Mouse (Mus musculus): ENCODE measurements at regions not wholly inside any gene's neighbourhood (a gene's known extent, or its start where the extent isn't known, plus 50 kb on each side); places are given as distances from the start of the nearest gene placed in this dataset.

- Histone ChIP-seq H3K27me3 (ENCODE audit: control insufficient read depth, insufficient read depth, insufficient read length) (no peaks in the 10 kb centered on the region), H3K79me3 (ENCODE audit: low read depth) (no peaks in the 10 kb centered on the region), H3K36me3 (ENCODE audit: control insufficient read depth, insufficient read depth) (no peaks in the 10 kb centered on the region), H3ac (ENCODE audit: control insufficient read depth, insufficient read length, low read depth) (no peak overlapping the region), H3K79me2 (ENCODE audit: control insufficient read depth, insufficient read depth) (no peaks in the 10 kb centered on the region), H3K4me3 (ENCODE audit: insufficient read depth, poor library complexity, severe bottlenecking) (no peak overlapping the region)
- TF ChIP-seq USF1 (IDR thresholded peaks at IDR 0.05; ENCODE audit: low read depth): no peak
- TF ChIP-seq MYOD1 (IDR thresholded peaks at IDR 0.05; ENCODE audit: control insufficient read depth, insufficient read length, low read depth): no peak
- TF ChIP-seq MYOG (IDR thresholded peaks at IDR 0.05; ENCODE audit: control insufficient read depth, extremely low read depth, insufficient read length): no peak
- no peak for TF ChIP-seq CEBPB (IDR thresholded peaks at IDR 0.05; ENCODE audit: low read depth)
- TF ChIP-seq MAX (IDR thresholded peaks at IDR 0.05): no peak
- TF ChIP-seq FOSL1 (IDR thresholded peaks at IDR 0.05; ENCODE audit: insufficient read depth, low read length, poor library complexity, severe bottlenecking): no peak
- TF ChIP-seq CTCF (IDR thresholded peaks at IDR 0.05; ENCODE audit: control insufficient read depth, insufficient read depth, insufficient read length): no peak
These were observed 297.2 kb downstream of the D3Ertd751e start for GRCm38 (mm10) chr3:42039632-42040031.

- no peak overlapping the region for H3ac ChIP-seq (ENCODE audit: control insufficient read depth, insufficient read length, low read depth)
- no peaks in the 10 kb centered on the region for H3K36me3 ChIP-seq (ENCODE audit: control insufficient read depth, insufficient read depth)
- no peak overlapping the region for H3K4me3 ChIP-seq (ENCODE audit: insufficient read depth, poor library complexity, severe bottlenecking)
- TF ChIP-seq CTCF (IDR thresholded peaks at IDR 0.05; ENCODE audit: control insufficient read depth, insufficient read depth, insufficient read length) (no peak), USF1 (IDR thresholded peaks at IDR 0.05; ENCODE audit: low read depth) (no peak), CEBPB (IDR thresholded peaks at IDR 0.05; ENCODE audit: low read depth) (no peak), MAX (IDR thresholded peaks at IDR 0.05) (no peak), MYOD1 (IDR thresholded peaks at IDR 0.05; ENCODE audit: control insufficient read depth, insufficient read length, low read depth) (no peak), FOSL1 (IDR thresholded peaks at IDR 0.05; ENCODE audit: insufficient read depth, low read length, poor library complexity, severe bottlenecking) (no peak), MYOG (IDR thresholded peaks at IDR 0.05; ENCODE audit: control insufficient read depth, extremely low read depth, insufficient read length) (no peak)
- H3K79me3 ChIP-seq (ENCODE audit: low read depth): no peaks in the 10 kb centered on the region
- no peaks in the 10 kb centered on the region for H3K27me3 ChIP-seq (ENCODE audit: control insufficient read depth, insufficient read depth, insufficient read length)
- no peaks in the 10 kb centered on the region for H3K79me2 ChIP-seq (ENCODE audit: control insufficient read depth, insufficient read depth)
These were observed 297.9 kb downstream of the D3Ertd751e start for GRCm38 (mm10) chr3:42040270-42040812.

- no peaks in the 10 kb centered on the region for H3K79me3 ChIP-seq (ENCODE audit: low read depth)
- H3K27me3 ChIP-seq (ENCODE audit: control insufficient read depth, insufficient read depth, insufficient read length): no peaks in the 10 kb centered on the region
- TF ChIP-seq USF1 (IDR thresholded peaks at IDR 0.05; ENCODE audit: low read depth): no peak
- no peak for TF ChIP-seq CEBPB (IDR thresholded peaks at IDR 0.05; ENCODE audit: low read depth)
- no peak for TF ChIP-seq FOSL1 (IDR thresholded peaks at IDR 0.05; ENCODE audit: insufficient read depth, low read length, poor library complexity, severe bottlenecking)
- no peak for TF ChIP-seq CTCF (IDR thresholded peaks at IDR 0.05; ENCODE audit: control insufficient read depth, insufficient read depth, insufficient read length)
- TF ChIP-seq MYOG (IDR thresholded peaks at IDR 0.05; ENCODE audit: control insufficient read depth, extremely low read depth, insufficient read length): no peak
- TF ChIP-seq MYOD1 (IDR thresholded peaks at IDR 0.05; ENCODE audit: control insufficient read depth, insufficient read length, low read depth): no peak
- no peak for TF ChIP-seq MAX (IDR thresholded peaks at IDR 0.05)
- no peaks in the 10 kb centered on the region for H3K36me3 ChIP-seq (ENCODE audit: control insufficient read depth, insufficient read depth)
- no peak overlapping the region for H3K4me3 ChIP-seq (ENCODE audit: insufficient read depth, poor library complexity, severe bottlenecking)
- no peaks in the 10 kb centered on the region for H3K79me2 ChIP-seq (ENCODE audit: control insufficient read depth, insufficient read depth)
- H3ac ChIP-seq (ENCODE audit: control insufficient read depth, insufficient read length, low read depth): no peak overlapping the region
These were observed 298.5 kb downstream of the D3Ertd751e start for GRCm38 (mm10) chr3:42040959-42041358.

- Histone ChIP-seq H3K79me2 (ENCODE audit: control insufficient read depth, insufficient read depth) (no peaks in the 10 kb centered on the region), H3K79me3 (ENCODE audit: low read depth) (no peaks in the 10 kb centered on the region)
- no peak for TF ChIP-seq CEBPB (IDR thresholded peaks at IDR 0.05; ENCODE audit: low read depth)
These were observed 315.0 kb downstream of the D3Ertd751e start for GRCm38 (mm10) chr3:42057286-42057868.

GRCm38 (mm10) chr3:42065093-42065935 is 322.9 kb downstream of the D3Ertd751e start:
- TF ChIP-seq CEBPB (IDR thresholded peaks at IDR 0.05; ENCODE audit: low read depth) (no peak), CTCF (IDR thresholded peaks at IDR 0.05; ENCODE audit: control insufficient read depth, insufficient read depth, insufficient read length) (no peak), FOSL1 (IDR thresholded peaks at IDR 0.05; ENCODE audit: insufficient read depth, low read length, poor library complexity, severe bottlenecking) (no peak), MYOD1 (IDR thresholded peaks at IDR 0.05; ENCODE audit: control insufficient read depth, insufficient read length, low read depth) (no peak)
- H3K4me3 ChIP-seq (ENCODE audit: insufficient read depth, poor library complexity, severe bottlenecking): no peak overlapping the region
- H3K36me3 ChIP-seq (ENCODE audit: control insufficient read depth, insufficient read depth): no peaks in the 10 kb centered on the region
- H3K27me3 ChIP-seq (ENCODE audit: control insufficient read depth, insufficient read depth, insufficient read length): no peaks in the 10 kb centered on the region
- no peaks in the 10 kb centered on the region for H3K79me3 ChIP-seq (ENCODE audit: low read depth)
- H3ac ChIP-seq (ENCODE audit: control insufficient read depth, insufficient read length, low read depth): no peak overlapping the region
- no peaks in the 10 kb centered on the region for H3K79me2 ChIP-seq (ENCODE audit: control insufficient read depth, insufficient read depth)

More at GRCm38 (mm10) chr3:42057286-42057868, 315.0 kb downstream of the D3Ertd751e start:
- no peaks in the 10 kb centered on the region for H3K27me3 ChIP-seq (ENCODE audit: control insufficient read depth, insufficient read depth, insufficient read length)
- no peak overlapping the region for H3ac ChIP-seq (ENCODE audit: control insufficient read depth, insufficient read length, low read depth)
- H3K4me3 ChIP-seq (ENCODE audit: insufficient read depth, poor library complexity, severe bottlenecking): no peak overlapping the region
- no peaks in the 10 kb centered on the region for H3K36me3 ChIP-seq (ENCODE audit: control insufficient read depth, insufficient read depth)

Data from C2C12 (cell line).